Mouse (Mus musculus): ENCODE results near the gene Sema5a. TPM values are rescaled to one million over a fixed set of nuclear protein-coding genes. Genes with fewer than 3 reads are reported as not detected.

Sema5a gene
- polyA plus RNA-seq, 1 experiment from 2014 or later, result 21.0 TPM

DNA sequence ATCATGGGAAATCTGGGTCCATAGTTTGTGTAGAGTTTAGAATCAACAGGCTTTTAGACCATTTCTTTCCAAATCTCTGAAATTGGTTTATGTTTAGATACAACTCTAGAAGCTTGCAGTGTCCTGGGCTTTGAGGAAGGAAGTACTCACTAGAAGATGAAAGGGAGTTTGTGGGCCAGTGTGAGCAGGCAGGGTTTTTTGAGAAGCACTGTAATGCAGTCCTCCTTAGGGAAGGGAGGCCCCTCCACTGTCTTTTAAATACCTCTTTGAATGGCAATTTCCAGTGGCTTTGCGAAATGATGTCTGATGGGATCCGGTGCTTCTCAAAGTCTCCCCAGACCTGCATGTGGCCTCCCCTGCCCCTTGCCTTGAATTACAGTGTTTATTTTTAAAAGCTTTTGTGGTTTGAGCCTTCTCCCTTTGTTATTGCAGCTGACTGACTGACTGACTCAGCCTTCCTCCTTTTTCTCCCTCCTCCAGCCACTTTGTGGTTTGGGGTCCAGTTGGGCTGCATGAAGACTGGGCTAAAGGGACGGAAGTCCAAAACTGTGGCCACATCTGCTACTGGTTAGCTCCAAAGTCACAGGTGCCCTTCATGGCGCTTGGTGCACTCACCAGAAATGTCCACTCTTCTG, 83.9 kb downstream of the Sema5a start:
- no peaks in the 10 kb centered on the region for H3K36me3 ChIP-seq (ENCODE audit: insufficient read depth, low read length)
- H3K9me3 ChIP-seq (replicated peaks; ENCODE audit: low read length), result no peaks in the 10 kb centered on the region
- no peak overlapping the region for H3K4me2 ChIP-seq (ENCODE audit: low read length)
- H3K27ac ChIP-seq, result no peak overlapping the region
- ATAC-seq (replicated peaks; ENCODE audit: low FRiP score, low read depth) (no peak), DNase-seq (ENCODE audit: low spot score) (no peak)
- H3K9ac ChIP-seq (ENCODE audit: low read depth, low read length), result no peak overlapping the region
- H3K27me3 ChIP-seq (ENCODE audit: insufficient read depth, low read length), result no peaks in the 10 kb centered on the region
- H3K4me3 ChIP-seq (replicated peaks; ENCODE audit: low read depth, low read length), result no peak overlapping the region
- H3K4me1 ChIP-seq (replicated peaks; ENCODE audit: insufficient read depth, low read length), result peaks cover 4% of the 10 kb centered on the region; the same call in 1 of the 2 replicates
- TF ChIP-seq CTCF (IDR thresholded peaks at IDR 0.05; ENCODE audit: low read depth), result no peak
- 54% methylated on average over 4 of the region's 4 CpGs for WGBS

DNA sequence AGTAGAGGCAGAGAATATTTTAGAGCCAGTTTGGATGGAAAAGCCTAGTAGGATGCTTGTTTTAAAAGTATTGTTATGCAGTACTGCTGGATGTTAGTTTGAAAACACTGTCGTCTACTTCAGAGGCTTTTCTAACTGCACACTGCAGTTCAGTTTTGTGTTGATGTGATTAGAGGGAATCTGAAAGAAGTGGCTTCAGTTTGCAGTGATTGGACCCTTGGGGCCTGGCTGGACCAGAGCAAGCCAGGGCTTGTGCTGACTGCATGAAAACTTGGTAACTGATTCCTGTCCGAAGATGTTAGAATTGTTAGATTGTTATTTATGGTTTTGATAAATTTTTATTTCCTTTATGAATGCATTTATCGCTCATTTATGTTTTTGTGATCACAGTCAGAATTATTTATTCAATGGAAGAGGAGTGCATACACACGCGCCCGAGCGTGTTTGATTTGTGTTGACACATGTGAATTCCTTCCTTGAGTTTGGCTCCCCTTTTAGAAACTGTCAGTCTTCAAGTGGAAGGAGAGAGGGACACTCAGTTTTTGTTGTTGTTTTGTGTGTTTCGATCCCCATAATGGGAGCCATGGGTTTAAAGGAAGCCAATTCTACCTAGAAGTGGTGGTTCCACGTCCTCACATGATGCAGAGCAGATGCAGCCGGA, 85.2 kb downstream of the Sema5a start:
- Histone ChIP-seq H3K9ac (ENCODE audit: low read depth, low read length) (no peak overlapping the region), H3K4me1 (replicated peaks; ENCODE audit: insufficient read depth, low read length) (peaks cover 4% of the 10 kb centered on the region; the same call in 1 of the 2 replicates), H3K4me2 (ENCODE audit: low read length) (no peak overlapping the region), H3K36me3 (ENCODE audit: insufficient read depth, low read length) (no peaks in the 10 kb centered on the region), H3K4me3 (replicated peaks; ENCODE audit: low read depth, low read length) (no peak overlapping the region), H3K9me3 (replicated peaks; ENCODE audit: low read length) (no peaks in the 10 kb centered on the region), H3K27ac (no peak overlapping the region), H3K27me3 (ENCODE audit: insufficient read depth, low read length) (no peaks in the 10 kb centered on the region)
- WGBS, result 63% methylated on average over 10 of the region's 10 CpGs
- no peak for TF ChIP-seq CTCF (IDR thresholded peaks at IDR 0.05; ENCODE audit: low read depth)
- ATAC-seq (replicated peaks; ENCODE audit: low FRiP score, low read depth), result no peak
- no peak for DNase-seq (ENCODE audit: low spot score)

DNA sequence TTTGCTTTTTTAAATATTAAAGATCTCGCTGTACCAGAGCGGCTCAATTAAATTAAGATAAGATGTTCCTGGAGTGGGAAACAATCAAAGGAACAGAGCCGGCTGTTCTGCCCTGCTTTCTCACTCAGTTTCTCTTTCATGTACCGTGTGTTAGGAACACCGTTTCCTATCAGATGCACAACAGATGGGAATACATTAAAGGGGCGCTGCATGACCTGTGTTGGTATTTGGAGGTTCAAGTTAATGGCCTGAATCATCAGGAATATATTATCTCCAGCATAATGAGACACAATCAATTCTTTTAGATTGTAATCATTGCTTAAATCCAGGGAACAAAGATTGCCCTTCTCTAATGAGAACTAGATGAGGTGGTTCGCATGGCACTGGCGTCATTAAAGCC, 85.8 kb downstream of the Sema5a start:
- DNase-seq (ENCODE audit: low spot score), result no peak
- no peaks in the 10 kb centered on the region for H3K27me3 ChIP-seq (ENCODE audit: insufficient read depth, low read length)
- H3K9ac ChIP-seq (ENCODE audit: low read depth, low read length), result no peak overlapping the region
- no peaks in the 10 kb centered on the region for H3K9me3 ChIP-seq (replicated peaks; ENCODE audit: low read length)
- H3K4me3 ChIP-seq (replicated peaks; ENCODE audit: low read depth, low read length), result no peak overlapping the region
- H3K27ac ChIP-seq, result no peak overlapping the region
- WGBS, result 52% methylated on average over 8 of the region's 8 CpGs
- no peak overlapping the region for H3K4me2 ChIP-seq (ENCODE audit: low read length)
- no peaks in the 10 kb centered on the region for H3K36me3 ChIP-seq (ENCODE audit: insufficient read depth, low read length)
- H3K4me1 ChIP-seq (replicated peaks; ENCODE audit: insufficient read depth, low read length), result peaks cover 4% of the 10 kb centered on the region; the same call in 1 of the 2 replicates
- ATAC-seq (replicated peaks; ENCODE audit: low FRiP score, low read depth), result no peak
- no peak for TF ChIP-seq CTCF (IDR thresholded peaks at IDR 0.05; ENCODE audit: low read depth)

DNA sequence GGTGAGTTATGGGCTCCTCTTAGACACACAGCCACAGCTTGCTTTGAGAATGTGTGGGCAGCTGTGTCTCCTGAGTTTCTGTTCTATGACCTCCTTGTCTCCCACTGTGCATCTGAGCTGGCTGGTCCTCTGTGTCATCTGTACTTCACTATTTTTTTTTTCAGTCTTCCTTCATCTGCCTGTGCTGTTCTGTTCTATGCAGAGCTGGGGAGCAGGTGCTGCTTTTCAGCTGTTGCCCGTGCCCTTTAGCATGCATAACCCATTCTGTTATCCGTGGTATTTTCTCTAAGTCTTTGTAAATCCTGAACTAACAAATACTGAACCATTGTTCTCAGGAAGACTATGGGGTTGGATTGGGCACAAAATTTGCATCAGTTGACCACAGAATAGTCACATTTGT, 86.4 kb downstream of the Sema5a start:
- no peak overlapping the region for H3K27ac ChIP-seq
- 69% methylated on average over 2 of the region's 2 CpGs for WGBS
- no peak for ATAC-seq (replicated peaks; ENCODE audit: low FRiP score, low read depth)
- no peak for TF ChIP-seq CTCF (IDR thresholded peaks at IDR 0.05; ENCODE audit: low read depth)
- no peak overlapping the region for H3K4me3 ChIP-seq (replicated peaks; ENCODE audit: low read depth, low read length)
- H3K36me3 ChIP-seq (ENCODE audit: insufficient read depth, low read length), result no peaks in the 10 kb centered on the region
- H3K9ac ChIP-seq (ENCODE audit: low read depth, low read length), result no peak overlapping the region
- DNase-seq (ENCODE audit: low spot score), result no peak
- no peak overlapping the region for H3K4me2 ChIP-seq (ENCODE audit: low read length)
- peaks cover 4% of the 10 kb centered on the region; the same call in 1 of the 2 replicates for H3K4me1 ChIP-seq (replicated peaks; ENCODE audit: insufficient read depth, low read length)
- no peaks in the 10 kb centered on the region for H3K27me3 ChIP-seq (ENCODE audit: insufficient read depth, low read length)
- H3K9me3 ChIP-seq (replicated peaks; ENCODE audit: low read length), result no peaks in the 10 kb centered on the region

DNA sequence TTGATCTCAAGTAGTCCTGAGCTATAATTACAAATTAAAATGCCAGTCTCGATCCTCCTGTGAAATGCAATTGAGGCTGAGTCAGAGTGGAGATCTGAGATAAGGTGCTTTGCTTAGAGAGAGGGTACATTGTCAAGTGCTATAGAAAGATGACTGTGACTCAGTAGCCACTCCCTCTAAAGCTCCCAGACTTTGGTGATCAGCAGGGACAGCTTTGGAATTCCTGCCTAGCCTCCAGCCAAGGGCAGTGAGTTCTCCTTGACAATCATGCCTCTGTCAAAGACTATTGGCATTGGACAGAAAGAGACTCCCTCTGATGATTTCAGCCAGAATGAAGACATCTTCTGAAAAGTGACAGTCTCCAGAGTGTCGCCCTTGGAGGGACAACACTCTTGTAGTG, 88.8 kb downstream of the Sema5a start:
- H3K4me3 ChIP-seq (replicated peaks; ENCODE audit: low read depth, low read length), result no peak overlapping the region
- no peak for TF ChIP-seq CTCF (IDR thresholded peaks at IDR 0.05; ENCODE audit: low read depth)
- H3K27me3 ChIP-seq (ENCODE audit: insufficient read depth, low read length), result no peaks in the 10 kb centered on the region
- H3K27ac ChIP-seq, result no peak overlapping the region
- no peak overlapping the region for H3K4me2 ChIP-seq (ENCODE audit: low read length)
- WGBS, result 79% methylated on average over 2 of the region's 2 CpGs
- no peak overlapping the region for H3K9ac ChIP-seq (ENCODE audit: low read depth, low read length)
- no peaks in the 10 kb centered on the region for H3K36me3 ChIP-seq (ENCODE audit: insufficient read depth, low read length)
- peaks cover 7% of the 10 kb centered on the region; the same call in 1 of the 2 replicates for H3K4me1 ChIP-seq (replicated peaks; ENCODE audit: insufficient read depth, low read length)
- no peaks in the 10 kb centered on the region for H3K9me3 ChIP-seq (replicated peaks; ENCODE audit: low read length)
- no peak for ATAC-seq (replicated peaks; ENCODE audit: low FRiP score, low read depth)
- DNase-seq (ENCODE audit: low spot score), result no peak

DNA sequence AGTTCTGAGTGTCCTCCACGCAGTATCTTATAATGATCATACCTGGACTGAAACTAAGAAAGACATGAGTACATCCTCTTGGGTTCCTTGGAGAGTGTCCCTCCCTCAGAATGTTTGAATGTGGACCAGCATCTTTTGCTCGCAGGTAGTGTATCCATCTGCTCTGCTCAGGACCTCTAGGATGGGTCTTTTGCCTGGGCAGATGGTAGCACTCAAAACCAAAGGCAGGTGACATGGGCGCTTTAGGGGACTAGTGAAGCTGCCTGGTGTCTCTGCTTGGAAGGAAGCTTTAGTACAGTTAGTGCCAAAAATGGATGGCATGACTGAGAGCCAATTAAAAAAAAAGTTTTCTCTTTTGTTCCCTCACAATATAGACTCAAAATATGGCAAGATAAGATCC, 93.2 kb downstream of the Sema5a start:
- no peaks in the 10 kb centered on the region for H3K27me3 ChIP-seq (ENCODE audit: insufficient read depth, low read length)
- WGBS, result 94% methylated on average over 3 of the region's 3 CpGs
- H3K9ac ChIP-seq (ENCODE audit: low read depth, low read length), result no peak overlapping the region

More for the DNA sequence above, 93.2 kb downstream of the Sema5a start:
- Histone ChIP-seq H3K9me3 (replicated peaks; ENCODE audit: low read length) (no peaks in the 10 kb centered on the region), H3K36me3 (ENCODE audit: insufficient read depth, low read length) (no peaks in the 10 kb centered on the region), H3K4me3 (replicated peaks; ENCODE audit: low read depth, low read length) (no peak overlapping the region), H3K4me1 (replicated peaks; ENCODE audit: insufficient read depth, low read length) (0 out of 2 replicates have a peak, but pooled peaks cover 3% of the 10 kb centered on the region), H3K4me2 (ENCODE audit: low read length) (no peak overlapping the region), H3K27ac (no peak overlapping the region)
- no peak for ATAC-seq (replicated peaks; ENCODE audit: low FRiP score, low read depth)
- no peak for TF ChIP-seq CTCF (IDR thresholded peaks at IDR 0.05; ENCODE audit: low read depth)
- DNase-seq (ENCODE audit: low spot score), result no peak
